Mouse (Mus musculus) embryonic facial prominence, embryonic 14.5 days (tissue): ENCODE measurements around the gene Tmem245. TPM values are rescaled to one million over a fixed set of nuclear protein-coding genes. Genes with fewer than 3 reads are reported as not detected.

ENCODE experiments used
- ATAC-seq: fragments of 200-750 bp; cut with Nextera tagmentation; 2 replicates; pipeline ENCODE4 v1.8.0; 2017; ENCODE audit warnings: low read depth, moderate number of reproducible peaks, moderate TSS enrichment
- DNase-seq: peaks from one replicate; pipeline ENCODE4 v3.0.0-alpha.2; 2015; ENCODE audit warnings: low spot score
- H3K27ac ChIP-seq: fragments of 300-500 bp; sonication (generic); replicated peaks from 2 replicates; pipeline ENCODE4 v1.5.1; 2014; ENCODE audit warnings: low read depth, mild to moderate bottlenecking, low read length, moderate library complexity
- H3K27me3 ChIP-seq: fragments of 300-500 bp; sonication (generic); replicated peaks from 2 replicates; pipeline ENCODE4 v1.6.1; 2014; ENCODE audit warnings: low read length; ENCODE audit not compliant: control insufficient read depth, insufficient read depth
- H3K36me3 ChIP-seq: fragments of 300-500 bp; sonication (generic); 2 replicates; pipeline ENCODE4 v1.6.1; 2014; ENCODE audit warnings: low read length, mixed read lengths; ENCODE audit not compliant: control insufficient read depth, insufficient read depth
- H3K4me1 ChIP-seq: fragments of 300-500 bp; sonication (generic); 2 replicates; pipeline ENCODE4 v1.6.1; 2014; ENCODE audit warnings: antibody characterized with exemption, low read length; ENCODE audit not compliant: control insufficient read depth, insufficient read depth
- H3K4me2 ChIP-seq: fragments of 300-500 bp; sonication (generic); 2 replicates; pipeline ENCODE4 v1.6.1; 2014; ENCODE audit warnings: low read depth, mild to moderate bottlenecking, low read length, moderate library complexity, mixed read lengths
- H3K4me3 ChIP-seq: fragments of 300-500 bp; sonication (generic); 2 replicates; pipeline ENCODE4 v1.5.1; 2014; ENCODE audit warnings: low read depth, mild to moderate bottlenecking, low read length
- H3K9ac ChIP-seq: fragments of 300-500 bp; sonication (generic); 2 replicates; pipeline ENCODE4 v1.6.1; 2014; ENCODE audit warnings: low read depth, mild to moderate bottlenecking, low read length, moderate library complexity, mixed read lengths
- H3K9me3 ChIP-seq: fragments of 300-500 bp; sonication (generic); 2 replicates; pipeline ENCODE4 v1.6.1; 2016; ENCODE audit warnings: low read length; ENCODE audit not compliant: control insufficient read depth
- WGBS: fragments of 180-500 bp; shearing (Covaris S2); extraction: QIAGEN DNeasy Blood & Tissue Kit; methylation state at CpG from one replicate; pipeline ENCODE4 v1.1.7; 2014; 5-methylcytosine and 5-hydroxymethylcytosine counted together
- polyA plus RNA-seq: library from polyadenylated mRNA; unstranded; fragments of >200 nt; fragmentation: Nextera tagmentation; extraction: Ambion mirVana; gene quantifications from 2 replicates; pipeline ENCODE4 v1.2.1, GENCODE M21; 2014

Gene Tmem245
- polyA plus RNA-seq, 1 experiment from 2014 or later, result 9.8 TPM

- Histone ChIP-seq H3K9ac (no peak overlapping the region), H3K4me1 (0 out of 2 replicates have a peak, but pooled peaks cover 3% of the 10 kb centered on the region), H3K4me2 (no peak overlapping the region), H3K9me3 (no peaks in the 10 kb centered on the region), H3K36me3 (no peaks in the 10 kb centered on the region), H3K4me3 (no peak overlapping the region), H3K27me3 (no peaks in the 10 kb centered on the region), H3K27ac (no peak overlapping the region)
- WGBS, result 75% methylated on average over 12 of the region's 12 CpGs
- ATAC-seq (no peak), DNase-seq (no peak)
Measured at GRCm38 (mm10) chr4:56961320-56961925, 14.2 kb upstream of the Tmem245 start.

GRCm38 (mm10) chr4:56957518-56957917 is 10.3 kb upstream of the Tmem245 start:
- Histone ChIP-seq H3K27me3 (no peaks in the 10 kb centered on the region), H3K27ac (no peak overlapping the region), H3K4me1 (0 out of 2 replicates have a peak, but pooled peaks cover 3% of the 10 kb centered on the region), H3K9ac (no peak overlapping the region), H3K4me3 (no peak overlapping the region), H3K9me3 (no peaks in the 10 kb centered on the region), H3K4me2 (no peak overlapping the region), H3K36me3 (no peaks in the 10 kb centered on the region)
- WGBS, result 53% methylated on average over 9 of the region's 9 CpGs
- no peak for ATAC-seq
- no peak for DNase-seq

- Histone ChIP-seq H3K4me3 (no peak overlapping the region), H3K4me1 (0 out of 2 replicates have a peak, but pooled peaks cover 5% of the 10 kb centered on the region), H3K27ac (no peak overlapping the region), H3K4me2 (no peak overlapping the region), H3K9ac (no peak overlapping the region), H3K9me3 (no peaks in the 10 kb centered on the region), H3K27me3 (no peaks in the 10 kb centered on the region), H3K36me3 (no peaks in the 10 kb centered on the region)
- ATAC-seq (no peak), DNase-seq (no peak)
- 63% methylated on average over 6 of the region's 6 CpGs for WGBS
Measured at GRCm38 (mm10) chr4:56953235-56953634, 6.0 kb upstream of the Tmem245 start.

- Histone ChIP-seq H3K27me3 (no peaks in the 10 kb centered on the region), H3K9me3 (no peaks in the 10 kb centered on the region), H3K27ac (no peak overlapping the region), H3K4me3 (no peak overlapping the region), H3K4me1 (peaks cover 3% of the 10 kb centered on the region; the same call in 1 of the 2 replicates), H3K9ac (no peak overlapping the region), H3K4me2 (no peak overlapping the region), H3K36me3 (no peaks in the 10 kb centered on the region)
- ATAC-seq (no peak), DNase-seq (no peak)
- 74% methylated on average over 3 of the region's 3 CpGs for WGBS
Measured at GRCm38 (mm10) chr4:56951701-56952100, 4.5 kb upstream of the Tmem245 start.

- no peaks in the 10 kb centered on the region for H3K36me3 ChIP-seq
- H3K4me2 ChIP-seq, result no peak overlapping the region
- H3K27me3 ChIP-seq, result no peaks in the 10 kb centered on the region
- H3K27ac ChIP-seq, result no peak overlapping the region
- DNase-seq (no peak), ATAC-seq (no peak)
- WGBS, result 63% methylated on average over 6 of the region's 6 CpGs
- peaks cover 12% of the 10 kb centered on the region for H3K4me1 ChIP-seq
- no peak overlapping the region for H3K9ac ChIP-seq
- H3K9me3 ChIP-seq, result no peaks in the 10 kb centered on the region
- no peak overlapping the region for H3K4me3 ChIP-seq
Measured at GRCm38 (mm10) chr4:56949494-56949893, 2.3 kb upstream of the Tmem245 start.

- Histone ChIP-seq H3K36me3 (no peaks in the 10 kb centered on the region), H3K4me2 (peak overlapping the region; percentile 66), H3K4me1 (peaks cover 18% of the 10 kb centered on the region), H3K27me3 (no peaks in the 10 kb centered on the region), H3K4me3 (peak overlapping the region; percentile 94), H3K27ac (peak overlapping the region; percentile 92; the same call in 1 of the 2 replicates), H3K9me3 (no peaks in the 10 kb centered on the region), H3K9ac (peak overlapping the region; percentile 92)
- ATAC-seq, result peak; percentile 16; the same call in 1 of the 2 replicates
- DNase-seq, result peak; percentile 59
- WGBS, result under 1% methylated on average over 14 of the region's 14 CpGs
Measured at GRCm38 (mm10) chr4:56946180-56946579, 1.1 kb downstream of the Tmem245 start.

GRCm38 (mm10) chr4:56944286-56944685 is 3.0 kb downstream of the Tmem245 start:
- 46% methylated on average over 4 of the region's 4 CpGs for WGBS
- no peaks in the 10 kb centered on the region for H3K27me3 ChIP-seq
- H3K9ac ChIP-seq, result 0 out of 2 replicates have a peak overlapping the region, but pooled peaks have one; percentile 14
- no peaks in the 10 kb centered on the region for H3K9me3 ChIP-seq
- H3K4me2 ChIP-seq, result no peak overlapping the region
- DNase-seq (no peak), ATAC-seq (no peak)
- H3K4me3 ChIP-seq, result no peak overlapping the region
- H3K27ac ChIP-seq, result no peak overlapping the region
- H3K36me3 ChIP-seq, result no peaks in the 10 kb centered on the region
- peaks cover 15% of the 10 kb centered on the region for H3K4me1 ChIP-seq

GRCm38 (mm10) chr4:56943258-56943657 is 4.0 kb downstream of the Tmem245 start:
- H3K9me3 ChIP-seq, result no peaks in the 10 kb centered on the region
- H3K4me3 ChIP-seq, result no peak overlapping the region
- no peaks in the 10 kb centered on the region for H3K27me3 ChIP-seq
- H3K4me2 ChIP-seq, result no peak overlapping the region
- DNase-seq, result no peak
- no peak overlapping the region for H3K9ac ChIP-seq
- H3K27ac ChIP-seq, result no peak overlapping the region
- no peak for ATAC-seq
- no peaks in the 10 kb centered on the region for H3K36me3 ChIP-seq
- 56% methylated on average over 1 of the region's 1 CpGs for WGBS
- peaks cover 15% of the 10 kb centered on the region for H3K4me1 ChIP-seq

- Histone ChIP-seq H3K9me3 (no peaks in the 10 kb centered on the region), H3K27ac (no peak overlapping the region), H3K4me2 (no peak overlapping the region), H3K4me1 (peaks cover 15% of the 10 kb centered on the region), H3K4me3 (no peak overlapping the region), H3K36me3 (no peaks in the 10 kb centered on the region), H3K9ac (no peak overlapping the region), H3K27me3 (no peaks in the 10 kb centered on the region)
- WGBS, result 70% methylated on average over 1 of the region's 1 CpGs
- ATAC-seq (no peak), DNase-seq (no peak)
Measured at GRCm38 (mm10) chr4:56942567-56942966, 4.7 kb downstream of the Tmem245 start.
